Comparison of ENCODE assay signal across 8 mouse cellular contexts in the genomic region with DNA sequence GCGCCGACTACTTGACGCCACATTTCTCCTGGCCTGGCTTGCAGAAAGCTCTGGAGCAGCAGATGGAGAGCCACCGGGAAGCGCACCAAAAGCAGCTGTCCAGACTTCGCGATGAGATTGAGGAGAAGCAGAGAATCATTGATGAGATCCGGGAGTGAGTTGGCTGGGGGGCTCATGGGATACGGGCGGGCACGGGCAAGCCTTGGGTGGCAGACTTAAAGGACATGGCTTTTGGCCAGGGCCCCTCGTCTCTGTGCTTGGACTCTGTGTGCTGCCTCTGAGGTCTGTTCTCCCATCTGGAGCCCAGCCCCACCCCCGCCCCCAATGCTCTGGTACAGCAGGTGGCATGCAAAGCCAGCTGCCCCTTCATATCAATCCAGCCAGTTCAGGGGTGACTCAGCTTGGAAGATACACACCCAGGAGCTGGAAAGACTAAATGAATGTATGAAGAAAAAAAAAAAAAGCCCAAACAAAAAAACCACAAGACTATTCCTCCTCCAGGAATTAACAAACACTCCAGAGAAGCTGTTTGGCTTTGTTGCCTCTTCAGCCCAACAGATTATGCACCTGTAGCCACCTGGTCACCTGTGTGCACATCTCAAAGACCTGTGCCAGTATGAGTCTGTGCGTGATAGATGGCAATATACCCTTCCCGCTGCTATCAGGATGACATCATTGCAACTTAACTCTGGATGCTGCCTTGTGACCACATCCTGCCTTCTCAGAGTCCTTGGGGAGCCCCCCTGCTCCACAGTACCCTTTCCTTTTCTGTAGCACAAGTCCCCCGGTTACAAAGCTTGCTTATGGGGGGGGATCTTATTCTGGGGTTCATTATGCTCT. TPM values are rescaled to one million over a fixed set of nuclear protein-coding genes. Genes with fewer than 3 reads are reported as not detected.
DNase-seq lines count a peak whose midpoint lies in the region; ATAC-seq lines count a peak whose summit lies in the region.

No protein-coding gene starts in this region.

- peaks cover 49% of the 10 kb centered on the region for H3K4me1 ChIP-seq in embryonic facial prominence, embryonic 13.5 days
- H3K4me1 ChIP-seq in embryonic facial prominence, embryonic 10.5 days, result peaks cover 45% of the 10 kb centered on the region
- H3K4me1 ChIP-seq in kidney, embryonic 14.5 days (ENCODE audit: control insufficient read depth, insufficient read depth, low read length), result peaks cover 26% of the 10 kb centered on the region

- no peaks in the 10 kb centered on the region for H3K9me3 ChIP-seq in embryonic facial prominence, embryonic 13.5 days
- no peaks in the 10 kb centered on the region for H3K9me3 ChIP-seq in embryonic facial prominence, embryonic 10.5 days
- H3K9me3 ChIP-seq in kidney, embryonic 14.5 days (ENCODE audit: control insufficient read depth, low read length), result no peaks in the 10 kb centered on the region

- 72% methylated on average over 16 of the region's 16 CpGs for WGBS in embryonic facial prominence, embryonic 13.5 days
- WGBS in embryonic facial prominence, embryonic 10.5 days, result 81% methylated on average over 16 of the region's 16 CpGs
- 81% methylated on average over 16 of the region's 16 CpGs for WGBS in kidney, embryonic 14.5 days

- H3K27ac ChIP-seq in embryonic facial prominence, embryonic 13.5 days, result no peak overlapping the region
- no peak overlapping the region for H3K27ac ChIP-seq in embryonic facial prominence, embryonic 10.5 days (replicated peaks)
- H3K27ac ChIP-seq in kidney, embryonic 14.5 days (ENCODE audit: low read depth, low read length), result no peak overlapping the region

- DNase-seq in embryonic facial prominence, embryonic 10.5 days (ENCODE audit: low spot score), result no peak
- peak; percentile 71 to 74 for DNase-seq in cerebellum, adult 18-20 months
- peak; percentile 76 for DNase-seq in layer of hippocampus, adult 9-11 months
- DNase-seq in gastrocnemius, adult 8-10 months (ENCODE audit: low spot score in 2 of 2), result no peak
- DNase-seq in urinary bladder, postnatal 4 days (ENCODE audit: low spot score in 2 of 2), result no peak

- no peak overlapping the region for H3K4me3 ChIP-seq in embryonic facial prominence, embryonic 13.5 days
- H3K4me3 ChIP-seq in embryonic facial prominence, embryonic 10.5 days, result no peak overlapping the region
- H3K4me3 ChIP-seq in kidney, embryonic 14.5 days (ENCODE audit: low read length), result no peak overlapping the region

- H3K4me2 ChIP-seq in embryonic facial prominence, embryonic 13.5 days, result no peak overlapping the region
- no peak overlapping the region for H3K4me2 ChIP-seq in kidney, embryonic 14.5 days (replicated peaks; ENCODE audit: low read depth, low read length)

- H3K27me3 ChIP-seq in embryonic facial prominence, embryonic 13.5 days, result no peaks in the 10 kb centered on the region
- no peaks in the 10 kb centered on the region for H3K27me3 ChIP-seq in embryonic facial prominence, embryonic 10.5 days (replicated peaks; ENCODE audit: low read depth, poor library complexity, severe bottlenecking)
- H3K27me3 ChIP-seq in kidney, embryonic 14.5 days (ENCODE audit: control insufficient read depth, insufficient read depth, low read length), result no peaks in the 10 kb centered on the region

- H3K9ac ChIP-seq in embryonic facial prominence, embryonic 13.5 days, result peak overlapping the region; percentile 16; the same call in 1 of the 2 replicates
- no peak overlapping the region for H3K9ac ChIP-seq in kidney, embryonic 14.5 days (ENCODE audit: low read depth, low read length)

- no peak for ATAC-seq in embryonic facial prominence, embryonic 13.5 days (ENCODE audit: insufficient number of reproducible peaks, insufficient read depth, low FRiP score, low TSS enrichment, low read depth)
- peak; percentile 44; the same call in 1 of the 2 replicates for ATAC-seq in neutrophil, adult 5-6 weeks (ENCODE audit: extremely low read depth, insufficient number of reproducible peaks, low FRiP score, poor library complexity, severe bottlenecking)
- no peak for ATAC-seq in kidney, embryonic 14.5 days (ENCODE audit: low FRiP score, low TSS enrichment)

- H3K36me3 ChIP-seq in embryonic facial prominence, embryonic 13.5 days, result no peaks in the 10 kb centered on the region; the same call in 1 of the 2 replicates
- H3K36me3 ChIP-seq in embryonic facial prominence, embryonic 10.5 days (replicated peaks), result peaks cover 97% of the 10 kb centered on the region
- H3K36me3 ChIP-seq in kidney, embryonic 14.5 days (ENCODE audit: control insufficient read depth, insufficient read depth, low read length), result no peaks in the 10 kb centered on the region

RNA-seq across cellular contexts. Expression of a gene that starts 45.4 kb away (rescaled TPM):
- 7.9 and 8.5 TPM in 2 replicates for polyA plus RNA-seq in embryonic facial prominence, embryonic 13.5 days (2015; fragmentation: Nextera tagmentation; extraction: Ambion mirVana)
- polyA plus RNA-seq in embryonic facial prominence, embryonic 10.5 days (2016; fragmentation: Nextera tagmentation; extraction: Ambion mirVana), result 2.9 and 3.9 TPM in 2 replicates
- 7.4 and 11.7 TPM in 2 replicates for total RNA-seq in neutrophil, adult 5-6 weeks (2017)
- total RNA-seq in gastrocnemius, adult 8-10 months (2022), result not detected
- 8.4 and 11.4 TPM in 2 replicates for polyA plus RNA-seq in kidney, embryonic 14.5 days (2014; fragmentation: Nextera tagmentation; extraction: Ambion mirVana)

Comparison
In these comparisons a context has a peak if more than half of its experiments do, and no peak if none do; other contexts are left out.
1. DNase-seq: peak in cerebellum, adult 18-20 months (2 of 2) and layer of hippocampus, adult 9-11 months (single experiment); none in embryonic facial prominence, embryonic 10.5 days (single experiment), gastrocnemius, adult 8-10 months (0 of 2) and urinary bladder, postnatal 4 days (0 of 2).